Mouse (Mus musculus): ENCODE data around the gene Cldn13. TPM values are rescaled to one million over a fixed set of nuclear protein-coding genes. Genes with fewer than 3 reads are reported as not detected.
A peak's percentile ranks its signal among the peaks of the same experiment; 100 is the strongest.

Cldn13 gene
- polyA plus RNA-seq, 1 experiment from 2014 or later, result 0.39 TPM

DNA sequence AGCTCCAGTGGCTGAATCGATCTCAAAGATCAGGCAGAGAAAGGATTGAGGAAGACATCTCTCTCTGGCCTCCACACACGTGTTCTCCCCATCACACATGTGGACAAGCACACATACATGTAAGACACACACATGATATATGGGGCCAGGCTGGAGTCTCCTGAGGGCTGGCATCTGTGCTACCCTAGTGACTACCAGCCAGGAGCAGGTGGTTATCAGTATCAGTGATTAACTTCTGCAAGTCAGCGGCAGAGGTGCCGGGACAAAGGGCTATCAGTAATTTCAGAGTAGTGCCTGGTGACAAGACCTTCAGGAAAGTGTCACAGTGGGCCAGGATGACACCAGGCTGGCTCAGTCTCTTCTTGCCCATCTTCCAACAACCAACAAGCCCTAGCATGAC, 1.6 kb downstream of the Cldn13 start:
- H3K27ac ChIP-seq, result no peak overlapping the region
- H3K9me3 ChIP-seq, result no peaks in the 10 kb centered on the region
- H3K4me2 ChIP-seq, result no peak overlapping the region
- no peaks in the 10 kb centered on the region for H3K27me3 ChIP-seq
- no peaks in the 10 kb centered on the region for H3K4me1 ChIP-seq
- no peak overlapping the region for H3K4me3 ChIP-seq
- ATAC-seq (ENCODE audit: insufficient number of reproducible peaks, insufficient read depth, low FRiP score, low TSS enrichment, low read depth), result no peak
- no peak overlapping the region for H3K9ac ChIP-seq
- 83% methylated on average over 4 of the region's 4 CpGs for WGBS
- H3K36me3 ChIP-seq, result no peaks in the 10 kb centered on the region

DNA sequence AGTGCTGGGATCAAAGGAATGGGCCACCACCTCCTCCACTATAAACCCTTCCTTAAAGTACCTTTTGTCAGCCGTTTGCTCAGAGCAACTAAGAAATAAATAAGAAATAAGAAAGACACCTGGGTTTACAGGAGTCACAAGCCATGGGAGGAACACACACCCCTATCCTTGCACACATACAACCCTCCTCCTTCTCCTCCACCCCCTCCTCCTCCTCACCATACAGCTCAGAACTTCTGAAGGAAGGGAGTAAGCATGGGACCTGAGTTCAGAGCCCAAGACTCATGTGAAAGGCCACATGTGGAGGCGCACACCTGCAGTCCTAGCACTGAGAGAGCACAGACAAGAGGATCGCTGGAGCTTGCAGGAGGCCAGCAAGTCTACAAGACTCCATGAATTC, 2.0 kb downstream of the Cldn13 start:
- Histone ChIP-seq H3K9ac (no peak overlapping the region), H3K4me2 (no peak overlapping the region), H3K27ac (no peak overlapping the region), H3K4me3 (no peak overlapping the region), H3K9me3 (no peaks in the 10 kb centered on the region), H3K4me1 (no peaks in the 10 kb centered on the region), H3K27me3 (no peaks in the 10 kb centered on the region), H3K36me3 (no peaks in the 10 kb centered on the region)
- ATAC-seq (ENCODE audit: insufficient number of reproducible peaks, insufficient read depth, low FRiP score, low TSS enrichment, low read depth), result no peak
- WGBS, result 75% methylated on average over 3 of the region's 3 CpGs

- WGBS, result 92% methylated on average over 2 of the region's 2 CpGs
- no peak for ATAC-seq (ENCODE audit: insufficient number of reproducible peaks, insufficient read depth, low FRiP score, low TSS enrichment, low read depth)
- Histone ChIP-seq H3K4me3 (no peak overlapping the region), H3K27me3 (no peaks in the 10 kb centered on the region), H3K4me2 (no peak overlapping the region), H3K9ac (no peak overlapping the region), H3K36me3 (no peaks in the 10 kb centered on the region), H3K4me1 (no peaks in the 10 kb centered on the region), H3K9me3 (no peaks in the 10 kb centered on the region), H3K27ac (no peak overlapping the region)
Observed at GRCm38 (mm10) chr5:134911901-134912300, 3.4 kb downstream of the Cldn13 start.

DNA sequence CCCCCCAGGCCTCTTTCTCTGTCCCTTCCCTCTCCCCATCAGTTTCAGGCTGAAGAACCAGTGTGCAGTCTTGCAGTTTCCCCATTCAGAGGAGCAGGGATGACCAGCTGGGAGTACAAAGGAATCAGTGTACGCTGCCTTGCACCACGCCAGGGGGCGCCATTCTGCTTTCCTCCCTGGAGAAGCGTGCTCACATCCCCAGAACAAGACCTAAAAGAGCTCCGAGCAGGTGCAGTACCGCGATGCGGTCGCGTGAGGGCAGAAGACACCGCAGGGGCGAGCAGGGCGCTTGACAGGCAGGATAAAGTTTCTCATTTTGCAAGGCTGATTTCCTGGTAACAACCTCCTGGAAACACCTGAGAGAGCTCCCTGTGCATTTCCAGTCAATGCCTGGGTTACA, 8.2 kb downstream of the Cldn13 start:
- no peaks in the 10 kb centered on the region for H3K27me3 ChIP-seq
- no peak overlapping the region for H3K27ac ChIP-seq
- H3K9me3 ChIP-seq, result no peaks in the 10 kb centered on the region
- no peak overlapping the region for H3K4me3 ChIP-seq
- no peak overlapping the region for H3K4me2 ChIP-seq
- no peaks in the 10 kb centered on the region for H3K4me1 ChIP-seq
- no peak overlapping the region for H3K9ac ChIP-seq
- no peaks in the 10 kb centered on the region for H3K36me3 ChIP-seq
- ATAC-seq (ENCODE audit: insufficient number of reproducible peaks, insufficient read depth, low FRiP score, low TSS enrichment, low read depth), result 0 out of 2 replicates have a peak, but pooled peaks have one; percentile 76
- 1% methylated on average over 13 of the region's 13 CpGs for WGBS

DNA sequence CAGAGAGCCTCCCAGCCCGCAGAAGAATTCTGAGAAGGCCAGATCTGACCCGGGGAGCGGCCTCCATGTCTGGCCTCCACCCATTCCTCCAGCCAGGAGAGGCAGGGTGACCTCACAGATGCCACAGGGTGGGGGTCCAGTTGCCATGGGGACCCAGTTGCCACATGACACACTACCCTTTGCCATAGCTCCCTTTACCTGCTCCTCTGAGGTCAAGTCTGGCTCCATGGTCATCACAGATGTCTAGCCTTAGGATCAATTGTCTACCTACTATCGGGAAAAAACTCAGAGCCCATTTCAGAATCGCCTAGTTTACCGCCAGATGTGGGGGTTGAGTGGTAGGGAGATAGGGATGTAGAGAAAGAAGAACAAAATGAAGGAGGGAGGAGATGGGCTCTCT, 8.7 kb downstream of the Cldn13 start, which contains the start of gene Tmem270:
TSS of gene Tmem270 (minus strand) at position 101 of the 400 bp plus-strand sequence.
- Histone ChIP-seq H3K4me2 (no peak within 1 kb of the TSS), H3K9me3 (no peaks in the 10 kb centered on the region), H3K27me3 (no peaks in the 10 kb centered on the region), H3K36me3 (no peaks in the 10 kb centered on the region), H3K27ac (no peak within 1 kb of the TSS), H3K4me3 (no peak within 1 kb of the TSS), H3K9ac (no peak within 1 kb of the TSS), H3K4me1 (no peaks in the 10 kb centered on the region; the same call in 1 of the 2 replicates)
- WGBS, result 77% methylated on average over 6 of the region's 6 CpGs
- ATAC-seq (ENCODE audit: insufficient number of reproducible peaks, insufficient read depth, low FRiP score, low TSS enrichment, low read depth), result no peak

- Histone ChIP-seq H3K9ac (no peak overlapping the region), H3K36me3 (no peaks in the 10 kb centered on the region), H3K27ac (no peak overlapping the region), H3K4me2 (no peak overlapping the region), H3K4me1 (peaks cover 15% of the 10 kb centered on the region), H3K27me3 (no peaks in the 10 kb centered on the region), H3K4me3 (no peak overlapping the region), H3K9me3 (no peaks in the 10 kb centered on the region)
- no peak for ATAC-seq (ENCODE audit: insufficient number of reproducible peaks, insufficient read depth, low FRiP score, low TSS enrichment, low read depth)
- WGBS, result 66% methylated on average over 8 of the region's 8 CpGs
Observed at GRCm38 (mm10) chr5:134901644-134902027, 13.7 kb downstream of the Cldn13 start.

DNA sequence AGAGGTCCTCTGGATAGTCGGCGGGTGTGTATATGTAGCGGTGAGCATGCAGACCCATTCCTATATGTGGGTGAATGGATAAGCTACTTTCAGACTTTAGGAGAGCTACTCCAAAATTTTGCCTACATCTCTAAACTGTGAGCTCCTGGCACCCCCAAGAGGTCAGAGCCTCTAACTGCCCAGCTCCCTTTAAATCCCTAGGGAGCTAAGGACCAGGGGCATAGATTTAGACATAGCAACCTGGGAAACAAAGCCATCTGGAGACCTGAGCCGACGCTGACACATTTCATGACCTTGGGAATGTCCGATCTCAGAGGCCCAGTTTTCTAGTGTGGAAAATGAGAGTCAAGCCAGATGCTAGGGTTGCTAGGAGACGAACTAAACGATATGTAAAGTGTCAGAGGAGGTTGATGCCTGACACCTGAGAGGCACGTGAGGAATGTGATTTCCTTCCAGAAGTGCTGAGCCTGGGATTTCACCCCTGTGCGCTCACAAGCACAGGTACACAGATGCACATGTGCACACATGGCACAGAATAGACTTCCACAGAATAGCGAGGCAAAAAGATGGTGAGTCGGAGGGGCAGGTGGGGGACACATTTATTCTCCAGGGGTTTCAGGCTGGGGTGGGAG, 14.2 kb downstream of the Cldn13 start:
- Histone ChIP-seq H3K9me3 (no peaks in the 10 kb centered on the region), H3K9ac (no peak overlapping the region), H3K4me2 (no peak overlapping the region), H3K27ac (no peak overlapping the region), H3K4me3 (no peak overlapping the region), H3K36me3 (no peaks in the 10 kb centered on the region), H3K4me1 (peaks cover 20% of the 10 kb centered on the region), H3K27me3 (no peaks in the 10 kb centered on the region)
- WGBS, result 29% methylated on average over 12 of the region's 12 CpGs
- peak; percentile 48; the same call in 1 of the 2 replicates for ATAC-seq (ENCODE audit: insufficient number of reproducible peaks, insufficient read depth, low FRiP score, low TSS enrichment, low read depth)

DNA sequence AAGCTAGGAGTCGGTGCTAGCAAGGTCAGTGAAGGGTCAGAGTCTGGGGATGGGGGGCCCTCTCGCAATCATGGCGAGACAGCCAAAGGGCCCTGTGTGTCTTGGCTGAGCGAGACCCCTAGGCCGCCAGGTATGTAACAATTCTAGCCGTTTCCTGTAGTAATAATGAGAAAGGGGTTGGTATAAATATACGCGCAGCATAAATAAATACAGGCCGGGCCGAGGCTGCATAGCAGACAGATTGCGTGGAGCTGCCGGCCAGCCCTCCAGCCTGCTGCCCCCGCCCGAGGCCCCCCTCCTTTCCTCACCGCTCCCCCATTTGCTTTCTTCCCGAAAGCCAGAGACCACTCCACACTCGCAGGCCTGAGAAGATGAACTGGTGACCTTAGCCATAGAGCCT, 17.7 kb downstream of the Cldn13 start:
- no peaks in the 10 kb centered on the region for H3K27me3 ChIP-seq
- H3K9ac ChIP-seq, result no peak overlapping the region
- H3K4me1 ChIP-seq, result peaks cover 50% of the 10 kb centered on the region
- H3K27ac ChIP-seq, result no peak overlapping the region; the same call in 1 of the 2 replicates
- H3K4me2 ChIP-seq, result no peak overlapping the region
- H3K4me3 ChIP-seq, result no peak overlapping the region
- H3K9me3 ChIP-seq, result no peaks in the 10 kb centered on the region
- 53% methylated on average over 17 of the region's 17 CpGs for WGBS
- H3K36me3 ChIP-seq, result no peaks in the 10 kb centered on the region
- no peak for ATAC-seq (ENCODE audit: insufficient number of reproducible peaks, insufficient read depth, low FRiP score, low TSS enrichment, low read depth)

GRCm38 (mm10) chr5:134896965-134897364, 18.4 kb downstream of the Cldn13 start:
- Histone ChIP-seq H3K4me1 (peaks cover 50% of the 10 kb centered on the region), H3K27me3 (no peaks in the 10 kb centered on the region), H3K27ac (no peak overlapping the region), H3K9me3 (no peaks in the 10 kb centered on the region), H3K9ac (no peak overlapping the region), H3K36me3 (no peaks in the 10 kb centered on the region), H3K4me3 (no peak overlapping the region), H3K4me2 (no peak overlapping the region)
- no peak for ATAC-seq (ENCODE audit: insufficient number of reproducible peaks, insufficient read depth, low FRiP score, low TSS enrichment, low read depth)
- 75% methylated on average over 8 of the region's 8 CpGs for WGBS

GRCm38 (mm10) chr5:134895291-134895690, 20.0 kb downstream of the Cldn13 start:
- H3K4me1 ChIP-seq, result peaks cover 55% of the 10 kb centered on the region
- H3K4me3 ChIP-seq, result no peak overlapping the region
- H3K9ac ChIP-seq, result no peak overlapping the region
- no peaks in the 10 kb centered on the region for H3K36me3 ChIP-seq
- no peaks in the 10 kb centered on the region for H3K27me3 ChIP-seq
- peak overlapping the region; percentile 48 for H3K27ac ChIP-seq
- H3K4me2 ChIP-seq, result no peak overlapping the region
- 14% methylated on average over 8 of the region's 8 CpGs for WGBS
- H3K9me3 ChIP-seq, result no peaks in the 10 kb centered on the region
- peak; percentile 63 for ATAC-seq (ENCODE audit: insufficient number of reproducible peaks, insufficient read depth, low FRiP score, low TSS enrichment, low read depth)

DNA sequence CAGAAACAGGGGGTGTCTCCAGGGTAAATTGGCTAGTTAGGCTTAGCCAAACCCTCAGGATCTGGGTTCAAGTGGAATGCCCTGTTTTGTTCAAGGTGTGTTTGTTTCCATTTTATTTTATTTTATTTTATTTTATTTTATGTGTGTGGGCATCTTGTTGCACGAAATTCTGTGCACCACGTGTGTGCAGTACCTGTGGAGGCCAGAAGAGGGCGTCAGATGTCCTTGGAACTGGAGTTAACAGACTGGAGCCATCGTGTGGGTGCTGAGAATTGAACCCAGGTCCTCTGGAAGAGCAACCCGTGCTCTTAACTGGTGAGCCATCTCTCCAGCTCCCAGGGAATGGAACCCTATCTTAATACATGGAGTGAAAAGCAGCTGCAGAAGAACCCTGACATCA, 22.6 kb downstream of the Cldn13 start:
- H3K36me3 ChIP-seq, result no peaks in the 10 kb centered on the region
- H3K4me2 ChIP-seq, result no peak overlapping the region
- H3K4me3 ChIP-seq, result no peak overlapping the region
- H3K27me3 ChIP-seq, result no peaks in the 10 kb centered on the region
- no peaks in the 10 kb centered on the region for H3K9me3 ChIP-seq
- peaks cover 54% of the 10 kb centered on the region for H3K4me1 ChIP-seq
- ATAC-seq (ENCODE audit: insufficient number of reproducible peaks, insufficient read depth, low FRiP score, low TSS enrichment, low read depth), result no peak
- 80% methylated on average over 5 of the region's 5 CpGs for WGBS
- H3K9ac ChIP-seq, result no peak overlapping the region
- H3K27ac ChIP-seq, result no peak overlapping the region

DNA sequence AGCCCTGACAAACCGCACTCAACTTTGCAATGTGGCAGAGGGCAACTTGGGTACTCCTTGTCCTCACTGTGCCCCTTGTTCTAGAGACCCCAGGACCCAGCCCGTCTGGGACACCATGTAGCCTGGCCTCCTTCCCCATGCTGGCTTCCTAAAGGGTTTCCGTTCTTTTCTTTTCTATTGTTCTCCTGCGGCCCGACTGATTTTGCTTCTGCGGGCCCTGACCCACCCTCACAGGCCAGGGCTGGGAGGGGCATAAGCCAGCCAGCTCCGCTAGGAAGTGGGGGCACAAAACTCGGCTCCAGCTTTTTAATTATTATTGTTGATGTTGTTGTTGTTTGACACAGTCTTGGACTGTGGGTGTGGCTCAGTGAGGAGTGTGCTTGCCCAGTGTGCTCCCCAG, 23.8 kb downstream of the Cldn13 start:
- 75% methylated on average over 8 of the region's 8 CpGs for WGBS

More for the DNA sequence above, 23.8 kb downstream of the Cldn13 start:
- no peak overlapping the region for H3K4me2 ChIP-seq
- H3K9me3 ChIP-seq, result no peaks in the 10 kb centered on the region
- no peak for ATAC-seq (ENCODE audit: insufficient number of reproducible peaks, insufficient read depth, low FRiP score, low TSS enrichment, low read depth)
- no peaks in the 10 kb centered on the region for H3K36me3 ChIP-seq
- H3K27ac ChIP-seq, result no peak overlapping the region
- H3K9ac ChIP-seq, result 0 out of 2 replicates have a peak overlapping the region, but pooled peaks have one; percentile 7
- H3K4me1 ChIP-seq, result peaks cover 43% of the 10 kb centered on the region
- no peaks in the 10 kb centered on the region for H3K27me3 ChIP-seq
- no peak overlapping the region for H3K4me3 ChIP-seq
